ENCODE assay signal across 8 mouse cellular contexts in the genomic region with DNA sequence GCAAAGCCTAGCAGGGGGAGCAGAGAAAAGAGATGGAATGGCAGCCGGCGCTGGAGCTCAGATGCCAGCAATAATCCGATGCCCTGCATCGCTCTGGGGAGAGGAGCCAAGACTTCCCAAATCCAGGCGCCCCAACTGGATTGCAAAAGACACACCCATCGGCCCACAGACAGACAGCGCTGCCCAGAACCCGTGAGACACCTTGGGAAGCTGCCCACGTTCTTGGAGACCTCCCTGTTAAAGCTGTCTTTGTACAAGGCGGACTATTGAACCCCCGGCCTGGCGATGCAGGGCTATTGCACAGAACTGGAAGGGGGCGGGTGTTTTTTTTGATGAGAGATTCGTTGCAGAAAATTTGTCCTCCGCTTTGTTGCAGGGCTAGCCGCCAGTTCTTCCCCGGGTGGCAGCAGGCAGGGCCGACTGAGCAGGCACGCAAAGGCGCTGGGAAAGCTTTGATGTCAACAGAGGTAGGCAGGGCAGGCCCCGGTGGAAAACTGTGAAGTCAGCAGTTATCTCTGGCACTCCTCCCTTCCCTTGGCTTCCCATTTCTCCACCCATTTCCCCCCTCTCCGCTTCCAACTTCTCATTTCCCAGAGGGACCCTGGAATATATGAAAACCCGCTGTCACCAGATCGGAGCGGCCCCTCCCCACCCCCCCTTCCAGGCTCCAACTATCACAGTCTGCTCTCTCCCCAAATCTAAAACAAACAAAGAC. TPM values are rescaled to one million over a fixed set of nuclear protein-coding genes. Genes with fewer than 3 reads are reported as not detected.
A peak's percentile ranks its signal among the peaks of the same experiment; 100 is the strongest.
DNase-seq lines count a peak whose midpoint lies in the region; ATAC-seq and TF ChIP-seq lines count a peak whose summit lies in the region.

No protein-coding gene starts in this region.

- H3K36me3 ChIP-seq in ES-Bruce4 (ENCODE audit: control insufficient read depth, insufficient read depth, low read length, poor library complexity, severe bottlenecking) = no peaks in the 10 kb centered on the region
- H3K36me3 ChIP-seq in forebrain, embryonic 15.5 days = no peaks in the 10 kb centered on the region

- no peak for TF ChIP-seq CTCF in ES-Bruce4 (IDR thresholded peaks at IDR 0.05; ENCODE audit: low read depth, low read length)
- no peak for TF ChIP-seq CTCF in layer of hippocampus, adult 2 months (conservative IDR thresholded peaks at IDR 0.05)
- TF ChIP-seq CTCF in lung, adult 2 months (IDR thresholded peaks at IDR 0.05; ENCODE audit: insufficient read depth, low read length) = no peak

- H3K4me3 ChIP-seq in ES-Bruce4 (ENCODE audit: low read depth, low read length) = peak overlapping the region; percentile 49
- peak overlapping the region; percentile 30 for H3K4me3 ChIP-seq in forebrain, embryonic 15.5 days
- H3K4me3 ChIP-seq in layer of hippocampus, adult 2 months = peak overlapping the region; percentile 45
- H3K4me3 ChIP-seq in lung, adult 2 months (replicated peaks; ENCODE audit: extremely low read depth, low read depth, low read length) = peak overlapping the region; percentile 60

- no peaks in the 10 kb centered on the region for H3K27me3 ChIP-seq in ES-Bruce4 (ENCODE audit: control insufficient read depth, insufficient read depth, low read length, poor library complexity, severe bottlenecking)
- no peaks in the 10 kb centered on the region for H3K27me3 ChIP-seq in forebrain, embryonic 15.5 days

- peak; percentile 81 for ATAC-seq in forebrain, embryonic 15.5 days (replicated peaks)

- no peak for TF ChIP-seq EP300 in ES-Bruce4 (IDR thresholded peaks at IDR 0.05; ENCODE audit: insufficient read depth, low read depth, low read length)

- peak overlapping the region; percentile 50 for H3K4me2 ChIP-seq in forebrain, embryonic 15.5 days (replicated peaks)

- TF ChIP-seq POLR2A in ES-Bruce4 (IDR thresholded peaks at IDR 0.05; ENCODE audit: insufficient read depth, low read length) = no peak
- TF ChIP-seq POLR2A in lung, adult 2 months (IDR thresholded peaks at IDR 0.05; ENCODE audit: borderline replicate concordance, extremely low read depth, low read depth, low read length) = no peak

- no peaks in the 10 kb centered on the region; the same call in 1 of the 2 replicates for H3K9me3 ChIP-seq in ES-Bruce4 (replicated peaks; ENCODE audit: control insufficient read depth, insufficient read depth, low read length, poor library complexity, severe bottlenecking)
- H3K9me3 ChIP-seq in forebrain, embryonic 15.5 days = no peaks in the 10 kb centered on the region

- H3K27ac ChIP-seq in ES-Bruce4 (ENCODE audit: insufficient read depth, low read length) = no peak overlapping the region
- peak overlapping the region; percentile 74 for H3K27ac ChIP-seq in forebrain, embryonic 15.5 days (replicated peaks)
- peak overlapping the region; percentile 68 for H3K27ac ChIP-seq in layer of hippocampus, adult 2 months

- intact Hi-C loops in heart, postnatal 25 days (cut with DNase I) = no loop called here

- peak; percentile 16 for DNase-seq in cerebellum, adult 11-12 months
- DNase-seq in heart, postnatal 25 days (ENCODE audit: low spot score) = peak; percentile 47
- peak; percentile 46 to 55 for DNase-seq in layer of hippocampus, adult 2 months (ENCODE audit: low spot score in 2 of 2)
- peak; percentile 55 for DNase-seq in lung, adult 2 months
- DNase-seq in ovary, postnatal 10 days (ENCODE audit: low spot score) = peak; percentile 37
- DNase-seq in B cell, adult 2 months = no peak

- H3K9ac ChIP-seq in ES-Bruce4 (ENCODE audit: low read depth, poor library complexity, severe bottlenecking) = peak overlapping the region; percentile 45
- H3K9ac ChIP-seq in forebrain, embryonic 15.5 days (replicated peaks) = peak overlapping the region; percentile 42; the same call in 1 of the 2 replicates

- no peaks in the 10 kb centered on the region for H3K4me1 ChIP-seq in ES-Bruce4 (ENCODE audit: control insufficient read depth, insufficient read depth, low read length)
- peaks cover 22% of the 10 kb centered on the region for H3K4me1 ChIP-seq in forebrain, embryonic 15.5 days
- peaks cover 10% of the 10 kb centered on the region for H3K4me1 ChIP-seq in lung, adult 2 months (ENCODE audit: control insufficient read depth, insufficient read depth, low read length)

- 9% methylated on average over 25 of the region's 25 CpGs for WGBS in forebrain, embryonic 15.5 days
- 13% methylated on average over 25 of the region's 25 CpGs for WGBS in lung, adult 2 months

RNA-seq across cellular contexts. Expression of a gene that starts 28.0 kb away (rescaled TPM):
- polyA plus RNA-seq in ES-Bruce4 (2011; ENCODE audit: insufficient read depth, insufficient read length, low read depth, missing spikeins) = 100 and 114 TPM in 2 replicates
- 34.6 and 34.8 TPM in 2 replicates for polyA plus RNA-seq in forebrain, embryonic 15.5 days (2015; fragmentation: Nextera tagmentation; extraction: Ambion mirVana)
- 1 to 10 TPM; 5.1 to 6.1 TPM for total RNA-seq in heart, postnatal 25 days (2021)
- total RNA-seq in layer of hippocampus, adult 2 months (2021) = 10 to 100 TPM; 23.3 to 26.1 TPM
- polyA plus RNA-seq in lung, adult 2 months (2012; rRNA removed) = 6.9 and 10.6 TPM in 2 replicates

Comparison
In these comparisons a context has a peak if more than half of its experiments do, and no peak if none do; other contexts are left out.
1. DNase-seq: peak in cerebellum, adult 11-12 months (single experiment), heart, postnatal 25 days (single experiment), layer of hippocampus, adult 2 months (2 of 2), lung, adult 2 months (single experiment) and ovary, postnatal 10 days (single experiment); none in B cell, adult 2 months (0 of 2).
2. Peak in every context shown above with its lines, with median percentiles within 50 percentile points of each other: H3K4me3 ChIP-seq.